ENCODE assay signal across 8 mouse cellular contexts in the genomic region with DNA sequence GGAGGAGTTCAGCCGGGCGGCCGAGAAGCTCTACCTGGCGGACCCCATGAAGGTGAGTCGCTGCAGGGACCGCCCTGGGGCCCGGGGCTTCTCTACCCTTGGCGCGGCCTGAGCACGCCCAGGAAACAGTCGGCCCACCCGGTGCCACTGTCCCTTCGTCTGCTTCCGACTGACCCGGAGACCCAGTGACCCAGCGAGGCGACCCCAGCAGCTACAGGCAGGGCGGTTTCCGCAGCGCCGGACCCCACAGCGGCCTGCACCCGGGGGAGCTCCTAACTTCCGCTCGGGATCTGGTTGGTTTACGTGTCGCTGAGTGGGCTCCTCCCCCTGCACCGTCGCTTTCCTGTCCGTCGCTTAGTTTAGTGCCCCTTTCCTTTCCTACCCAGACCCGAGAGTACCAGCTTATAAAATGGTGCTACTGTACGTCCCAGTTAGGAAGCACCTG. TPM values are rescaled to one million over a fixed set of nuclear protein-coding genes. Genes with fewer than 3 reads are reported as not detected.
DNase-seq lines count a peak whose midpoint lies in the region; ATAC-seq and TF ChIP-seq lines count a peak whose summit lies in the region.

No protein-coding gene starts in this region.

- H3K27me3 ChIP-seq in ES-Bruce4 (ENCODE audit: control insufficient read depth, insufficient read depth, low read length, poor library complexity, severe bottlenecking) = no peaks in the 10 kb centered on the region
- H3K27me3 ChIP-seq in forebrain, embryonic 11.5 days (ENCODE audit: control insufficient read depth, insufficient read depth, low read length) = no peaks in the 10 kb centered on the region
- no peaks in the 10 kb centered on the region for H3K27me3 ChIP-seq in heart, postnatal 0 days (ENCODE audit: control insufficient read depth, insufficient read depth, low read length)
- no peaks in the 10 kb centered on the region for H3K27me3 ChIP-seq in neural tube, embryonic 14.5 days (ENCODE audit: control insufficient read depth, insufficient read depth, low read length)
- H3K27me3 ChIP-seq in testis, adult 2 months (ENCODE audit: control insufficient read depth, insufficient read depth, low read length) = no peaks in the 10 kb centered on the region

- peak overlapping the region; percentile 67 for H3K4me2 ChIP-seq in forebrain, embryonic 11.5 days (ENCODE audit: low read depth, low read length, severe bottlenecking)
- H3K4me2 ChIP-seq in heart, postnatal 0 days (ENCODE audit: low read depth, low read length) = peak overlapping the region; percentile 84
- peak overlapping the region; percentile 47 for H3K4me2 ChIP-seq in neural tube, embryonic 14.5 days (ENCODE audit: low read depth, low read length)

- peak; percentile 94 for ATAC-seq in forebrain, embryonic 11.5 days (replicated peaks; ENCODE audit: low FRiP score)
- ATAC-seq in heart, postnatal 0 days (ENCODE audit: insufficient read depth, low read depth) = peak; percentile 96
- peak; percentile 97 for ATAC-seq in neural tube, embryonic 14.5 days (ENCODE audit: low read depth)

- no peaks in the 10 kb centered on the region for H3K4me1 ChIP-seq in ES-Bruce4 (ENCODE audit: control insufficient read depth, insufficient read depth, low read length)
- peaks cover 7% of the 10 kb centered on the region; the same call in 1 of the 2 replicates for H3K4me1 ChIP-seq in forebrain, embryonic 11.5 days (replicated peaks; ENCODE audit: control insufficient read depth, insufficient read depth, low read length)
- peaks cover 6% of the 10 kb centered on the region for H3K4me1 ChIP-seq in heart, postnatal 0 days (ENCODE audit: control insufficient read depth, insufficient read depth)
- peaks cover 9% of the 10 kb centered on the region for H3K4me1 ChIP-seq in neural tube, embryonic 14.5 days (ENCODE audit: control insufficient read depth, insufficient read depth, low read length)
- H3K4me1 ChIP-seq in testis, adult 2 months (ENCODE audit: control insufficient read depth, insufficient read depth, low read length) = peaks cover 7% of the 10 kb centered on the region

- peaks cover 9% of the 10 kb centered on the region; the same call in 1 of the 2 replicates for H3K36me3 ChIP-seq in ES-Bruce4 (ENCODE audit: control insufficient read depth, insufficient read depth, low read length, poor library complexity, severe bottlenecking)
- peaks cover 2% of the 10 kb centered on the region; the same call in 1 of the 2 replicates for H3K36me3 ChIP-seq in forebrain, embryonic 11.5 days (ENCODE audit: control insufficient read depth, insufficient read depth, low read length)
- peaks cover 14% of the 10 kb centered on the region for H3K36me3 ChIP-seq in heart, postnatal 0 days (replicated peaks; ENCODE audit: control insufficient read depth, insufficient read depth, low read length)
- H3K36me3 ChIP-seq in neural tube, embryonic 14.5 days (ENCODE audit: control insufficient read depth, insufficient read depth, low read length) = peaks cover 5% of the 10 kb centered on the region; the same call in 1 of the 2 replicates
- peaks cover 2% of the 10 kb centered on the region for H3K36me3 ChIP-seq in testis, adult 2 months (ENCODE audit: control insufficient read depth, insufficient read depth, low read length)

- TF ChIP-seq POLR2A in ES-Bruce4 (IDR thresholded peaks at IDR 0.05; ENCODE audit: insufficient read depth, low read length) = no peak
- no peak; the same call in 1 of the 2 replicates for TF ChIP-seq POLR2A in testis, adult 2 months (IDR thresholded peaks at IDR 0.05; ENCODE audit: control insufficient read depth, low read depth, low read length)

- no peak for TF ChIP-seq CTCF in ES-Bruce4 (IDR thresholded peaks at IDR 0.05; ENCODE audit: low read depth, low read length)
- no peak for TF ChIP-seq CTCF in heart, postnatal 0 days (IDR thresholded peaks at IDR 0.05; ENCODE audit: low read depth)
- no peak for TF ChIP-seq CTCF in testis, adult 2 months (IDR thresholded peaks at IDR 0.05; ENCODE audit: control insufficient read depth, insufficient read depth, insufficient replicate concordance, low read depth, low read length)

- DNase-seq in c-Kit-positive CD71-positive TER-119-negative erythroid progenitor cells, embryonic 14.5 days (ENCODE audit: low read depth) = peak; percentile 73
- peak; percentile 91 for DNase-seq in forebrain, embryonic 11.5 days (ENCODE audit: low spot score)
- peak; percentile 95 for DNase-seq in heart, postnatal 0 days (ENCODE audit: low spot score)
- peak; percentile 85 for DNase-seq in layer of hippocampus, adult 11-12 months (ENCODE audit: low spot score)
- peak; percentile 86 to 89 for DNase-seq in lung, adult 18-20 months

- H3K4me3 ChIP-seq in ES-Bruce4 (ENCODE audit: low read depth, low read length) = peak overlapping the region; percentile 65
- peak overlapping the region; percentile 64 for H3K4me3 ChIP-seq in forebrain, embryonic 11.5 days (ENCODE audit: low read depth, low read length)
- H3K4me3 ChIP-seq in heart, postnatal 0 days (ENCODE audit: low read depth, low read length) = peak overlapping the region; percentile 92
- peak overlapping the region; percentile 69 for H3K4me3 ChIP-seq in neural tube, embryonic 14.5 days (ENCODE audit: low read depth, low read length)
- H3K4me3 ChIP-seq in testis, adult 2 months (ENCODE audit: control insufficient read depth, low read depth, low read length) = peak overlapping the region; percentile 99

- WGBS in forebrain, embryonic 11.5 days = under 1% methylated on average over 31 of the region's 33 CpGs
- 0% methylated on average over 33 of the region's 33 CpGs for WGBS in heart, postnatal 0 days
- under 1% methylated on average over 31 of the region's 33 CpGs for WGBS in neural tube, embryonic 14.5 days

- H3K9ac ChIP-seq in ES-Bruce4 (ENCODE audit: low read depth, poor library complexity, severe bottlenecking) = peak overlapping the region; percentile 56
- peak overlapping the region; percentile 69 for H3K9ac ChIP-seq in forebrain, embryonic 11.5 days (ENCODE audit: low read length)
- H3K9ac ChIP-seq in heart, postnatal 0 days (replicated peaks; ENCODE audit: low read depth, low read length) = peak overlapping the region; percentile 81
- H3K9ac ChIP-seq in neural tube, embryonic 14.5 days (replicated peaks; ENCODE audit: low read depth, low read length) = peak overlapping the region; percentile 74

- no peak for TF ChIP-seq EP300 in ES-Bruce4 (IDR thresholded peaks at IDR 0.05; ENCODE audit: insufficient read depth, low read depth, low read length)
- no peak for TF ChIP-seq EP300 in heart, postnatal 0 days (IDR thresholded peaks at IDR 0.05; ENCODE audit: low read depth)

- H3K9me3 ChIP-seq in ES-Bruce4 (replicated peaks; ENCODE audit: control insufficient read depth, insufficient read depth, low read length, poor library complexity, severe bottlenecking) = no peaks in the 10 kb centered on the region
- H3K9me3 ChIP-seq in forebrain, embryonic 11.5 days (ENCODE audit: control insufficient read depth, low read length) = no peaks in the 10 kb centered on the region
- no peaks in the 10 kb centered on the region for H3K9me3 ChIP-seq in heart, postnatal 0 days (replicated peaks; ENCODE audit: control insufficient read depth, low read length)
- H3K9me3 ChIP-seq in neural tube, embryonic 14.5 days (ENCODE audit: control insufficient read depth, low read length) = no peaks in the 10 kb centered on the region

- no peak overlapping the region for H3K27ac ChIP-seq in ES-Bruce4 (ENCODE audit: insufficient read depth, low read length)
- no peak overlapping the region for H3K27ac ChIP-seq in forebrain, embryonic 11.5 days (ENCODE audit: low read depth, low read length)
- peak overlapping the region; percentile 94 for H3K27ac ChIP-seq in heart, postnatal 0 days (ENCODE audit: low read depth)
- peak overlapping the region; percentile 82 for H3K27ac ChIP-seq in neural tube, embryonic 14.5 days (ENCODE audit: low read depth, low read length)
- peak overlapping the region; percentile 96 for H3K27ac ChIP-seq in testis, adult 2 months (ENCODE audit: control insufficient read depth, insufficient read depth, low read depth, low read length)

RNA-seq across cellular contexts. Expression of a gene that starts 0.4 kb away (rescaled TPM):
- 87.8 and 89.0 TPM in 2 replicates for polyA plus RNA-seq in ES-Bruce4 (2011; ENCODE audit: insufficient read depth, insufficient read length, low read depth, missing spikeins)
- 143 and 151 TPM in 2 replicates for polyA plus RNA-seq in forebrain, embryonic 11.5 days (2014; fragmentation: Nextera tagmentation; extraction: Ambion mirVana)
- 62.5 and 65.0 TPM in 2 replicates for total RNA-seq in heart, postnatal 0 days (2014; rRNA removed; ENCODE audit: low replicate concordance)
- polyA plus RNA-seq in heart, postnatal 0 days (2015; fragmentation: Nextera tagmentation; extraction: Ambion mirVana) = 147 and 155 TPM in 2 replicates
- polyA plus RNA-seq in neural tube, embryonic 14.5 days (2014; fragmentation: Nextera tagmentation; extraction: Ambion mirVana) = 151 and 153 TPM in 2 replicates
- polyA plus RNA-seq in testis, adult 2 months (2012; rRNA removed) = 96.3 and 98.7 TPM in 2 replicates

RNA-seq across cellular contexts. Expression of a gene that starts 39.3 kb away (rescaled TPM):
- not detected in 2 replicates for polyA plus RNA-seq in ES-Bruce4 (2011; ENCODE audit: insufficient read depth, insufficient read length, low read depth, missing spikeins)
- polyA plus RNA-seq in forebrain, embryonic 11.5 days (2014; fragmentation: Nextera tagmentation; extraction: Ambion mirVana) = not detected in 2 replicates
- not detected in 2 replicates for total RNA-seq in heart, postnatal 0 days (2014; rRNA removed; ENCODE audit: low replicate concordance)
- polyA plus RNA-seq in heart, postnatal 0 days (2015; fragmentation: Nextera tagmentation; extraction: Ambion mirVana) = not detected in 2 replicates
- not detected in 2 replicates for polyA plus RNA-seq in neural tube, embryonic 14.5 days (2014; fragmentation: Nextera tagmentation; extraction: Ambion mirVana)
- not detected in 2 replicates for polyA plus RNA-seq in testis, adult 2 months (2012; rRNA removed)

Comparison
In these comparisons a context has a peak if more than half of its experiments do, and no peak if none do; other contexts are left out.
1. H3K27ac ChIP-seq: peak in heart, postnatal 0 days (single experiment), neural tube, embryonic 14.5 days (single experiment) and testis, adult 2 months (single experiment); none in ES-Bruce4 (single experiment) and forebrain, embryonic 11.5 days (single experiment).
2. Peak in every context shown above with its lines, with median percentiles within 50 percentile points of each other: H3K4me3 ChIP-seq, H3K9ac ChIP-seq, DNase-seq, ATAC-seq and H3K4me2 ChIP-seq.